Mouse (Mus musculus): ENCODE data around the gene Numb.

- TF ChIP-seq CTCF (IDR thresholded peaks at IDR 0.05; ENCODE audit: control insufficient read depth, insufficient read depth, low read length) (no peak), POLR2A (IDR thresholded peaks at IDR 0.05; ENCODE audit: borderline replicate concordance, control insufficient read depth, low read depth, low read length) (no peak)
Measured at GRCm38 (mm10) chr12:83947260-83947811, 25.6 kb upstream of the Numb start.

Data from bone marrow, adult 2 months (tissue).